Mouse (Mus musculus) midbrain, embryonic 14.5 days (tissue): Measurements from ENCODE around the gene Pld1. TPM values are rescaled to one million over a fixed set of nuclear protein-coding genes. Genes with fewer than 3 reads are reported as not detected.

Source experiments
- ATAC-seq: fragments of 200-750 bp; cut with Nextera tagmentation; 2 replicates; pipeline ENCODE4 v1.8.0; 2017; ENCODE audit warnings: moderate number of reproducible peaks, moderate library complexity; ENCODE audit not compliant: low FRiP score, low TSS enrichment
- DNase-seq: peaks from one replicate; pipeline ENCODE4 v3.0.0-alpha.2; 2015
- H3K27ac ChIP-seq: fragments of 300-500 bp; sonication (generic); replicated peaks from 2 replicates; pipeline ENCODE4 v1.5.1; 2014; ENCODE audit warnings: mild to moderate bottlenecking, low read depth, low read length, moderate library complexity
- H3K27me3 ChIP-seq: fragments of 300-500 bp; sonication (generic); 2 replicates; pipeline ENCODE4 v1.6.1; 2014; ENCODE audit warnings: low read length, control low read depth, mixed read lengths; ENCODE audit not compliant: control insufficient read depth, insufficient read depth
- H3K36me3 ChIP-seq: fragments of 300-500 bp; sonication (generic); 2 replicates; pipeline ENCODE4 v1.6.1; 2014; ENCODE audit warnings: low read length, control low read depth; ENCODE audit not compliant: control insufficient read depth, insufficient read depth
- H3K4me1 ChIP-seq: fragments of 300-500 bp; sonication (generic); 2 replicates; pipeline ENCODE4 v1.6.1; 2014; ENCODE audit warnings: mild to moderate bottlenecking, antibody characterized with exemption, low read length, control low read depth; ENCODE audit not compliant: control insufficient read depth, insufficient read depth
- H3K4me2 ChIP-seq: fragments of 300-500 bp; sonication (generic); 2 replicates; pipeline ENCODE4 v1.6.1; 2014; ENCODE audit warnings: mild to moderate bottlenecking, low read length, moderate library complexity
- H3K4me3 ChIP-seq: fragments of 300-500 bp; sonication (generic); replicated peaks from 2 replicates; pipeline ENCODE4 v1.5.1; 2014; ENCODE audit warnings: low read depth, low read length
- H3K9ac ChIP-seq: fragments of 300-500 bp; sonication (generic); replicated peaks from 2 replicates; pipeline ENCODE4 v1.6.1; 2014; ENCODE audit warnings: mild to moderate bottlenecking, low read length, moderate library complexity
- H3K9me3 ChIP-seq: fragments of 300-500 bp; sonication (generic); 2 replicates; pipeline ENCODE4 v1.6.1; 2016; ENCODE audit warnings: low read length, control low read depth, mixed read lengths; ENCODE audit not compliant: control insufficient read depth
- WGBS: fragments of 180-500 bp; shearing (Covaris S2); extraction: QIAGEN DNeasy Blood & Tissue Kit; methylation state at CpG from one replicate; pipeline ENCODE4 v1.1.7; 2014; 5-methylcytosine and 5-hydroxymethylcytosine counted together
- polyA plus RNA-seq: library from polyadenylated mRNA; unstranded; fragments of >200 nt; fragmentation: Nextera tagmentation; extraction: Ambion mirVana; gene quantifications from 2 replicates; pipeline ENCODE4 v1.2.1, GENCODE M21; 2014

Pld1 gene
- polyA plus RNA-seq, 1 experiment from 2014 or later: 5.4 TPM

- Histone ChIP-seq H3K4me1 (no peaks in the 10 kb centered on the region), H3K9ac (no peak overlapping the region), H3K27me3 (no peaks in the 10 kb centered on the region), H3K4me2 (no peak overlapping the region), H3K4me3 (no peak overlapping the region), H3K9me3 (no peaks in the 10 kb centered on the region), H3K36me3 (no peaks in the 10 kb centered on the region), H3K27ac (no peak overlapping the region)
- DNase-seq (no peak), ATAC-seq (no peak)
- 92% methylated on average over 1 of the region's 1 CpGs for WGBS
These were observed 17.5 kb downstream of the Pld1 start for GRCm38 (mm10) chr3:27956006-27956405.

- Histone ChIP-seq H3K9ac (no peak overlapping the region), H3K27ac (no peak overlapping the region), H3K4me2 (no peak overlapping the region), H3K36me3 (no peaks in the 10 kb centered on the region), H3K27me3 (no peaks in the 10 kb centered on the region), H3K4me3 (no peak overlapping the region), H3K9me3 (no peaks in the 10 kb centered on the region), H3K4me1 (peaks cover 5% of the 10 kb centered on the region; the same call in 1 of the 2 replicates)
- no peak for ATAC-seq
- WGBS: 80% methylated on average over 6 of the region's 6 CpGs
- no peak for DNase-seq
These were observed 20.7 kb downstream of the Pld1 start for GRCm38 (mm10) chr3:27959221-27959620.

- ATAC-seq: no peak
- H3K9ac ChIP-seq: no peak overlapping the region
- 94% methylated on average over 3 of the region's 3 CpGs for WGBS
- H3K9me3 ChIP-seq: no peaks in the 10 kb centered on the region
- H3K4me3 ChIP-seq: no peak overlapping the region
- H3K36me3 ChIP-seq: no peaks in the 10 kb centered on the region
- no peaks in the 10 kb centered on the region for H3K27me3 ChIP-seq
- no peak overlapping the region for H3K27ac ChIP-seq
- no peak for DNase-seq
- H3K4me1 ChIP-seq: peaks cover 7% of the 10 kb centered on the region; the same call in 1 of the 2 replicates
- H3K4me2 ChIP-seq: no peak overlapping the region
These were observed 22.7 kb downstream of the Pld1 start for GRCm38 (mm10) chr3:27961162-27961561.

DNA sequence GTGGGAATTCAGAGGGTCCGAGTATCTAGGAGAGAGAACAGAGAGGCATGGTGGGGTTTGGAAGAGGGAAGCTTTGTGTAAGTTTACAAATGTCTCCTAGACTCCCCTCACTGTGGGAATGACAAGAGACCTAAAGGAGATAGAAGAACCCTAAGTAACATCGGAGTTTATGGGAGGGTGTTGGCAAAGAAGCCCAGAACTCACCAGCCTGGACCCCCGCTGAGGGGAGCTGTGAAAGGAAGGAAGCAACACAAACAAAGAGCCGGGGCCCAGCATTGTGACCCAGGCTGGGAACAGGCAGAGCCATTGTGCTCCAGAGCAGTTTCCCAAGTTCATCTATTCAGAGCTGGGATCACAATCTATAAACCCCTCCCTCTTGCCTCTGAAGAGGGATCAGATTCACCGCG is 25.3 kb downstream of the Pld1 start:
- no peak overlapping the region for H3K9ac ChIP-seq
- peaks cover 7% of the 10 kb centered on the region; the same call in 1 of the 2 replicates for H3K4me1 ChIP-seq
- no peaks in the 10 kb centered on the region for H3K27me3 ChIP-seq
- WGBS: 17% methylated on average over 6 of the region's 6 CpGs
- peak; percentile 50 for DNase-seq
- H3K4me3 ChIP-seq: no peak overlapping the region
- no peaks in the 10 kb centered on the region for H3K9me3 ChIP-seq
- H3K27ac ChIP-seq: no peak overlapping the region
- H3K4me2 ChIP-seq: no peak overlapping the region
- no peak for ATAC-seq
- H3K36me3 ChIP-seq: no peaks in the 10 kb centered on the region

DNA sequence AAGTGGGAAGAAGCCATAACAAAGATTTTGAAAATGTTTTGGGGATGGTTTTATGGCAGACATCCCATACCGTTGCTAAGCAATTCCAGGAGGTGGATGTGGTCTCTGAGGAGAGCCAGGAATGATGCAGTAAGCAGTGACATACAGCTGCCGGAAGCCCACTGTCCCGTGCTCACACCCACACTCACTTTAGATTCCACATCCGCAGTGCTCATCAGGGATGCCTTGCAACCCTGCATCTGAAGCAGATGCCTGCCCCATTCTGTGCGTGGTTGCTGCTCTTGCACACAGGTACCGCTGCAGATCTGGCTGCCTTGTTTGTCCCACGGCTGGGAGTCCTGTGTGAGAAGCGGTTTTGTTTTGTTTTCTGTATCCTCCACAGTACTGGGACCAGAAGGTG is 30.2 kb downstream of the Pld1 start:
- no peak for ATAC-seq
- peaks cover 7% of the 10 kb centered on the region; the same call in 1 of the 2 replicates for H3K4me1 ChIP-seq
- H3K4me2 ChIP-seq: no peak overlapping the region
- H3K4me3 ChIP-seq: no peak overlapping the region
- H3K27me3 ChIP-seq: no peaks in the 10 kb centered on the region
- H3K9ac ChIP-seq: no peak overlapping the region
- no peaks in the 10 kb centered on the region for H3K9me3 ChIP-seq
- WGBS: 87% methylated on average over 8 of the region's 8 CpGs
- H3K27ac ChIP-seq: no peak overlapping the region
- H3K36me3 ChIP-seq: no peaks in the 10 kb centered on the region
- no peak for DNase-seq

GRCm38 (mm10) chr3:27973936-27974335 is 35.4 kb downstream of the Pld1 start:
- ATAC-seq: no peak

DNA sequence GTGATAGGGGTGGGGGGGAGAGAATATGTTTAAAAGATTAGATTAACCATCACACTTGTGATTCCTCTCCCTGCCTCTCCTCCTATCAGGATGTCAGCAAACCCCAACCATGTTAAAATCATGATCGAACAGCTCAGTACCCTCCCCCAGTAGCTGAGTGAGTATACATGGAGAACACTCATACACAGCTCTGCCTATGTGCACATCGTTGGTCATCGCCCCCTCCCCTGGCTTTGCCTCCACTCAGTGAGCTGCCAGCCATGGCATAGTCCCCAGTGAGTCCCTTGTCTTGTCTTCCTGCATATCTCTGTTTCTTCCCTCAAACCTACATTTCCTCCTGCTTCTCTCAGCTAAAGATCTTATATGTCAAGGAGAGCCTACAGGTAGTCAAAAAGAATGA is 36.5 kb downstream of the Pld1 start:
- no peak overlapping the region for H3K4me3 ChIP-seq
- H3K9ac ChIP-seq: no peak overlapping the region
- no peak for ATAC-seq
- no peak for DNase-seq
- no peak overlapping the region for H3K27ac ChIP-seq
- H3K4me1 ChIP-seq: no peaks in the 10 kb centered on the region
- H3K36me3 ChIP-seq: no peaks in the 10 kb centered on the region
- no peak overlapping the region for H3K4me2 ChIP-seq
- H3K27me3 ChIP-seq: no peaks in the 10 kb centered on the region
- H3K9me3 ChIP-seq: no peaks in the 10 kb centered on the region
- 98% methylated on average over 3 of the region's 3 CpGs for WGBS

More at GRCm38 (mm10) chr3:27973936-27974335, 35.4 kb downstream of the Pld1 start:
- H3K27ac ChIP-seq: no peak overlapping the region
- no peak overlapping the region for H3K4me3 ChIP-seq
- no peak overlapping the region for H3K4me2 ChIP-seq
- no peaks in the 10 kb centered on the region for H3K9me3 ChIP-seq
- DNase-seq: no peak
- no peak overlapping the region for H3K9ac ChIP-seq
- no peaks in the 10 kb centered on the region for H3K36me3 ChIP-seq
- no peaks in the 10 kb centered on the region for H3K27me3 ChIP-seq
- H3K4me1 ChIP-seq: no peaks in the 10 kb centered on the region
- 92% methylated on average over 7 of the region's 7 CpGs for WGBS

GRCm38 (mm10) chr3:27976931-27977544 is 38.5 kb downstream of the Pld1 start:
- no peaks in the 10 kb centered on the region for H3K4me1 ChIP-seq
- no peaks in the 10 kb centered on the region for H3K27me3 ChIP-seq
- H3K9me3 ChIP-seq: no peaks in the 10 kb centered on the region
- H3K36me3 ChIP-seq: no peaks in the 10 kb centered on the region
- H3K27ac ChIP-seq: no peak overlapping the region
- WGBS: 77% methylated on average over 10 of the region's 10 CpGs
- H3K9ac ChIP-seq: no peak overlapping the region
- H3K4me2 ChIP-seq: no peak overlapping the region
- DNase-seq (no peak), ATAC-seq (no peak)
- H3K4me3 ChIP-seq: no peak overlapping the region

GRCm38 (mm10) chr3:27978030-27978723 is 39.7 kb downstream of the Pld1 start:
- no peaks in the 10 kb centered on the region for H3K9me3 ChIP-seq
- peak; percentile 34 for DNase-seq

More at GRCm38 (mm10) chr3:27978030-27978723, 39.7 kb downstream of the Pld1 start:
- 43% methylated on average over 9 of the region's 9 CpGs for WGBS
- ATAC-seq: no peak
- H3K4me1 ChIP-seq: no peaks in the 10 kb centered on the region
- no peak overlapping the region for H3K4me3 ChIP-seq
- no peak overlapping the region for H3K4me2 ChIP-seq
- H3K27ac ChIP-seq: no peak overlapping the region
- H3K36me3 ChIP-seq: no peaks in the 10 kb centered on the region
- no peak overlapping the region for H3K9ac ChIP-seq
- H3K27me3 ChIP-seq: no peaks in the 10 kb centered on the region
